Mouse (Mus musculus) myocyte (in vitro differentiated cells): Measurements from ENCODE around the gene Ank3. TPM values are rescaled to one million over a fixed set of nuclear protein-coding genes. Genes with fewer than 3 reads are reported as not detected.

Source experiments
- H3K27me3 ChIP-seq: one replicate; pipeline ENCODE4 v1.6.1; 2011; ENCODE audit not compliant: control insufficient read depth, insufficient read depth, insufficient read length
- H3K36me3 ChIP-seq: one replicate; pipeline ENCODE4 v1.6.1; 2011; ENCODE audit not compliant: control insufficient read depth, insufficient read depth
- H3K4me2 ChIP-seq: one replicate; pipeline ENCODE4 v1.6.1; 2011; ENCODE audit warnings: low read depth, control low read depth
- H3K4me3 ChIP-seq: one replicate; pipeline ENCODE4 v1.5.1; 2011; ENCODE audit warnings: mild to moderate bottlenecking, control low read depth, moderate library complexity
- H3K79me2 ChIP-seq: one replicate; pipeline ENCODE4 v1.6.1; 2011; ENCODE audit not compliant: control insufficient read depth, insufficient read depth
- H3ac ChIP-seq: one replicate; pipeline ENCODE4 v1.6.1; 2011; ENCODE audit not compliant: control insufficient read depth, insufficient read length
- CEBPB ChIP-seq: IDR thresholded peaks from 2 replicates; pipeline ENCODE4 v1.6.1; 2011; ENCODE audit warnings: mild to moderate bottlenecking, moderate library complexity; ENCODE audit not compliant: poor library complexity, insufficient read depth, severe bottlenecking
- E2F4 ChIP-seq: IDR thresholded peaks from one replicate; pipeline ENCODE4 v1.6.1; 2011; ENCODE audit warnings: mild to moderate bottlenecking, control low read depth, moderate library complexity; ENCODE audit not compliant: insufficient read depth
- MAX ChIP-seq: IDR thresholded peaks from one replicate; pipeline ENCODE4 v1.6.1; 2011; ENCODE audit warnings: low read depth, mild to moderate bottlenecking, control low read depth
- MYOD1 ChIP-seq, 3 experiments: IDR thresholded peaks; one replicate each; pipeline ENCODE4 v1.6.1; 2011; ENCODE audit warnings: control low read depth in 2 of 3, low read depth in 2 of 3, mild to moderate bottlenecking in 2 of 3, moderate library complexity in 1 of 3; ENCODE audit not compliant: insufficient read length in 2 of 3, control insufficient read depth in 1 of 3
- MYOG ChIP-seq, 3 experiments: IDR thresholded peaks; one replicate each; pipeline ENCODE4 v1.6.1; 2011; ENCODE audit warnings: control low read depth in 2 of 3, low read depth in 2 of 3, mild to moderate bottlenecking in 2 of 3; ENCODE audit not compliant: insufficient read length in 2 of 3, control insufficient read depth in 1 of 3, insufficient read depth in 1 of 3
- POLR2A ChIP-seq: IDR thresholded peaks from one replicate; pipeline ENCODE4 v1.6.1; 2011; ENCODE audit warnings: low read depth, mild to moderate bottlenecking, control low read depth, moderate library complexity; ENCODE audit not compliant: insufficient read length
- POLR2AphosphoS2 ChIP-seq: IDR thresholded peaks from one replicate; pipeline ENCODE4 v1.6.1; 2011; ENCODE audit warnings: low read depth, control low read depth; ENCODE audit not compliant: insufficient read length
- REST ChIP-seq: IDR thresholded peaks from one replicate; pipeline ENCODE4 v1.6.1; 2011; ENCODE audit warnings: mild to moderate bottlenecking, control low read depth, moderate library complexity; ENCODE audit not compliant: insufficient read depth, insufficient read length
- SRF ChIP-seq: IDR thresholded peaks from one replicate; pipeline ENCODE4 v1.6.1; 2011; ENCODE audit warnings: low read depth; ENCODE audit not compliant: control insufficient read depth, insufficient read length
- TCF12 ChIP-seq: IDR thresholded peaks from one replicate; pipeline ENCODE4 v1.6.1; 2011; ENCODE audit warnings: mild to moderate bottlenecking, control low read depth; ENCODE audit not compliant: poor library complexity, insufficient read depth, severe bottlenecking
- TCF3 ChIP-seq: IDR thresholded peaks from one replicate; pipeline ENCODE4 v1.6.1; 2011; ENCODE audit warnings: low read depth, control low read depth; ENCODE audit not compliant: insufficient read length
- USF1 ChIP-seq: IDR thresholded peaks from one replicate; pipeline ENCODE4 v1.6.1; 2011; ENCODE audit warnings: low read depth, mild to moderate bottlenecking, control low read depth, moderate library complexity
- polyA plus RNA-seq: library from polyadenylated mRNA; unstranded; fragments of >200 nt; fragmentation: generic; extraction: Trizol; gene quantifications from one replicate; pipeline ENCODE4 v1.2.1, GENCODE M21; 2012; ENCODE audit warnings: missing spikeins

Gene Ank3
- polyA plus RNA-seq, 1 experiment, result 5.5 TPM

GRCm38 (mm10) chr10:69962226-69962625, 563.7 kb downstream of the Ank3 start:
- no peak overlapping the region for H3ac ChIP-seq
- no peaks in the 10 kb centered on the region for H3K36me3 ChIP-seq
- no peaks in the 10 kb centered on the region for H3K27me3 ChIP-seq
- TF ChIP-seq MYOG (IDR thresholded peaks at IDR 0.05; ENCODE audit: control insufficient read depth in 1 of 3, insufficient read depth in 1 of 3, insufficient read length in 2 of 3, low read depth in 2 of 3), result no peak
- no peak for TF ChIP-seq E2F4
- no peak for TF ChIP-seq TCF3
- no peak for TF ChIP-seq MAX
- TF ChIP-seq POLR2AphosphoS2, result no peak
- no peak for TF ChIP-seq MYOD1 (IDR thresholded peaks at IDR 0.05; ENCODE audit: control insufficient read depth in 1 of 3, insufficient read length in 2 of 3, low read depth in 2 of 3)
- no peak for TF ChIP-seq REST
- no peak for TF ChIP-seq POLR2A
- no peak for TF ChIP-seq TCF12
- TF ChIP-seq CEBPB, result no peak
- no peaks in the 10 kb centered on the region for H3K79me2 ChIP-seq
- H3K4me3 ChIP-seq, result no peak overlapping the region
- no peak overlapping the region for H3K4me2 ChIP-seq

GRCm38 (mm10) chr10:69962976-69963375, 564.4 kb downstream of the Ank3 start:
- Histone ChIP-seq H3K4me2 (no peak overlapping the region), H3ac (no peak overlapping the region), H3K79me2 (no peaks in the 10 kb centered on the region), H3K4me3 (no peak overlapping the region), H3K27me3 (no peaks in the 10 kb centered on the region), H3K36me3 (no peaks in the 10 kb centered on the region)
- TF ChIP-seq TCF3 (no peak), E2F4 (no peak), SRF (no peak), MYOG (IDR thresholded peaks at IDR 0.05; ENCODE audit: control insufficient read depth in 1 of 3, insufficient read depth in 1 of 3, insufficient read length in 2 of 3, low read depth in 2 of 3) (no peak), TCF12 (no peak), POLR2AphosphoS2 (no peak), POLR2A (no peak), REST (no peak), MAX (no peak), MYOD1 (IDR thresholded peaks at IDR 0.05; ENCODE audit: control insufficient read depth in 1 of 3, insufficient read length in 2 of 3, low read depth in 2 of 3) (no peak), CEBPB (no peak), USF1 (no peak)

GRCm38 (mm10) chr10:69964611-69965010, 566.0 kb downstream of the Ank3 start:
- no peak overlapping the region for H3ac ChIP-seq
- no peaks in the 10 kb centered on the region for H3K27me3 ChIP-seq
- peak overlapping the region; percentile 65 for H3K4me2 ChIP-seq
- H3K4me3 ChIP-seq, result no peak overlapping the region
- no peaks in the 10 kb centered on the region for H3K36me3 ChIP-seq
- no peaks in the 10 kb centered on the region for H3K79me2 ChIP-seq
- TF ChIP-seq USF1, result no peak
- no peak for TF ChIP-seq TCF3
- no peak for TF ChIP-seq MYOD1 (IDR thresholded peaks at IDR 0.05; ENCODE audit: control insufficient read depth in 1 of 3, insufficient read length in 2 of 3, low read depth in 2 of 3)
- no peak for TF ChIP-seq POLR2A
- no peak for TF ChIP-seq MYOG (IDR thresholded peaks at IDR 0.05; ENCODE audit: control insufficient read depth in 1 of 3, insufficient read depth in 1 of 3, insufficient read length in 2 of 3, low read depth in 2 of 3)

- no peak overlapping the region for H3ac ChIP-seq
- H3K27me3 ChIP-seq, result no peaks in the 10 kb centered on the region
- H3K36me3 ChIP-seq, result no peaks in the 10 kb centered on the region
- no peaks in the 10 kb centered on the region for H3K79me2 ChIP-seq
- H3K4me2 ChIP-seq, result peak overlapping the region; percentile 65
- TF ChIP-seq POLR2AphosphoS2, result no peak
- TF ChIP-seq TCF3, result no peak
- no peak overlapping the region for H3K4me3 ChIP-seq
These were observed 566.5 kb downstream of the Ank3 start for GRCm38 (mm10) chr10:69965085-69965484.

- Histone ChIP-seq H3ac (no peak overlapping the region), H3K4me2 (no peak overlapping the region), H3K4me3 (no peak overlapping the region), H3K79me2 (no peaks in the 10 kb centered on the region), H3K36me3 (no peaks in the 10 kb centered on the region), H3K27me3 (no peaks in the 10 kb centered on the region)
- TF ChIP-seq MAX (no peak), CEBPB (no peak), MYOD1 (IDR thresholded peaks at IDR 0.05; ENCODE audit: control insufficient read depth in 1 of 3, insufficient read length in 2 of 3, low read depth in 2 of 3) (no peak), POLR2AphosphoS2 (no peak), MYOG (IDR thresholded peaks at IDR 0.05; ENCODE audit: control insufficient read depth in 1 of 3, insufficient read depth in 1 of 3, insufficient read length in 2 of 3, low read depth in 2 of 3) (no peak), TCF3 (no peak), USF1 (no peak), SRF (no peak), E2F4 (no peak), REST (no peak), TCF12 (no peak), POLR2A (no peak)
These were observed 569.4 kb downstream of the Ank3 start for GRCm38 (mm10) chr10:69967994-69968393.
